Mouse (Mus musculus): Measurements from ENCODE around the gene Krtap4-9.
"Not testable (repeated sequence)": the region's sequence is repeated elsewhere in the genome, so short reads cannot be mapped to it uniquely, and the experiment has no call there.

The Krtap4-9 gene

GRCm38 (mm10) chr11:99784900-99785299 lies at the start of gene Krtap4-9:
Krtap4-9 (plus strand) TSS chr11:99785200.
- DNase-seq (ENCODE audit: low spot score in 2 of 2) = not testable (repeated sequence)

DNA sequence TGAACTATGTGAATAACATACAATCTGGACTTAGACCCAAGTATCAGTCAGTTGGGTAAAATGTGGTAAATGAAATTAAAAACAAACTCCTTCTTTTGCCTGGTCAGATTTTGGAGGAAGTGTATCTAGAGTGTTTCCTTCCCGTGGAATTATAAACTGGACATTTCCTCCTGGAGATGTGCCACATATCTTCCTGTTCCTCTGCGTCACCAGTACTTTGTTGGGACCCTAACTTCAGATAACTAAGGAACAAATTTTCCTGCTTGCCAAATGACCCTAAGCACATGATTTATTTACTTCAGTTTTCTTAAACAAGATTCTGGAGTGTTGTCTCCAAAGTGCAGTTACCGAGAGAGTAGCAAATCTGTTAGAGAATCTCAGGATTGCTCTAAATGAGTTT lies 41.0 kb upstream of the Krtap4-9 start:
- DNase-seq (ENCODE audit: low spot score in 2 of 2) = no peak

DNA sequence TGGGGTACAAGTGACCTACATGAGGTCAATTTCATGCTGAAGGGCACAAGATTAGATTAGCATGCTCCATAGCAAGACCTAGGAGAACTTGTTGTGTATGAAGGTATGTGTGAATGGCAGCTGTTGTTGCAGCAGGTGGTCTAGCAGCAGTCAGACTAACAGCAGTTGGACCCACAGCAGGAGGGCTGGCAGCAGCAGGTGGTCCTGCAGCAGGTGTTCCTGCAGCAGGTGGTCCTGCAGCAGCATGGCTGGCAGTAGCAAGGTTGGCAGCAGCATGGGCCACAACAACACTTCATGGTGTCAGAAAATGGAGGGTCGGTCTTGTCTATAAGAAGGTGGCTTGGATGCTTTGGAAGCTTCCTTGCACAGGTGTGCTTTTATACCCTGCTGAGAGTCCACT lies 26.1 kb upstream of the Krtap4-9 start:
- DNase-seq (ENCODE audit: low spot score in 2 of 2) = no peak

GRCm38 (mm10) chr11:99768410-99768809 lies 16.6 kb upstream of the Krtap4-9 start:
- DNase-seq (ENCODE audit: low spot score in 2 of 2) = no peak

DNA sequence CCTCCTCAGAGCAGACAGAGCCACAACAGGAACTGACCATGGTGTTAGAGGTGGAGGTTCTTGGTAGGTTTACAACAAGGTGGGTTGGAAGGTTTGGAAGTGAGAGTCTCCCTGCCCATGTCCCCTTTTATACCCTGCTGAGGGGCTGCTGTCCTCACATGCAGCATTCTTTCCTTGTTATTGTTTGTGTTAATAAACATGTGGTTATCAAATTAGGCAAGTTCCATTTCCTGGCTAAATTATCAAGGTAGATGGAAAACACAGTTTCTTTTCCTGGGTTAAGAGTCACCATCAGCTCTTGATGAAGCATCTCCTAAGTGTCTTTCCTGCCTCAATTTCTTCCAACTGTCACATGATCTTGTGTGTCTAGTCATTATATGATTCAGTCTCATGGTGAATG lies 12.2 kb upstream of the Krtap4-9 start, which contains the start of gene Gm11595:
Gene Gm11595 (minus strand): TSS at position 101 of the 400 bp plus-strand sequence.
- not testable (repeated sequence) for DNase-seq (ENCODE audit: low spot score in 2 of 2)

DNA sequence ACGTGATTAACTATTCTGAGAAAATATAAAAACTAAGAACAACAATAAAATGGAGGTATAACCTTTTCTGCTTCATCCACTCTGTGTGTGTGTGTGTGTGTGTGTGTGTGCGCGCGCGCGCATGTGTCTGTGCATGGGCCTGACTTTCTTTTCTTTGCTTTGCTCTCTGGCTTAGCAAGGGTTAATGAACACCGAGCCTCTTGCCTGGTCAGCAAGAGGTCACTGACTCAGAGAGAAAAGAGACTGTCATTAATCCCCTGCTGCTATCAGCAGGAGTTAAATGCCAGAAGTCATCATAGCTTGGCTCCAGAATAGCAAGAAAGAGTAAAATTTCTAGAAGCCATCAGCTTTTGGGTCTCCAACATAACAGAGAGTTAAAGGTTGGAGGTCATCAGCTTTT lies 6.6 kb upstream of the Krtap4-9 start:
- no peak for DNase-seq (ENCODE audit: low spot score in 2 of 2)

- DNase-seq (ENCODE audit: low spot score in 2 of 2) = no peak
Measured at GRCm38 (mm10) chr11:99780604-99781003, 4.4 kb upstream of the Krtap4-9 start, which contains the start of gene Krtap4-8. Krtap4-8 (minus strand) TSS chr11:99780704.

DNA sequence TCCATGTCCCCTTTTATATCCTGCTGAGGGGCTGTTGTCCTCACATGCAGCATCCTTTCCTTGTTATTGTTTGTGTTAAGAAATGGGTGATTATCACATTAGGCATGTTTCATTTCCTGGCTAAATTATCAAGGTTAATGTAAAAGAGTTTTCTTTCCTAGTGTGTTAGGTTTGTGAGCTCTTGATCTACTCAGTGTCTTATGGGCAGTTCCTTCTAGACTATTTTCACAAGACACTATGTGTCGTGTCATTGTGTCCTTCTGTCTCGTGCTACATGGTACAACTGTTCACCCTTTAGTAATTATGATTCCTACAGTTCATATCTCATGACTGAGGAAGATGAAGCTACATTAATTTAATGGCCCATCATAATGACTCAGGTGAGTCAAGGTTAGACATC lies 8.4 kb downstream of the Krtap4-9 start, which contains the start of gene Gm11596:
Gene Gm11596 (minus strand): TSS at position 101 of the 400 bp plus-strand sequence.
- no peak for DNase-seq (ENCODE audit: low spot score in 2 of 2)

- not testable (repeated sequence) for DNase-seq (ENCODE audit: low spot score in 2 of 2)
Measured at GRCm38 (mm10) chr11:99798832-99799231, 13.8 kb downstream of the Krtap4-9 start, which contains the start of gene Gm11569. Gm11569 (minus strand) TSS chr11:99798932.

DNA sequence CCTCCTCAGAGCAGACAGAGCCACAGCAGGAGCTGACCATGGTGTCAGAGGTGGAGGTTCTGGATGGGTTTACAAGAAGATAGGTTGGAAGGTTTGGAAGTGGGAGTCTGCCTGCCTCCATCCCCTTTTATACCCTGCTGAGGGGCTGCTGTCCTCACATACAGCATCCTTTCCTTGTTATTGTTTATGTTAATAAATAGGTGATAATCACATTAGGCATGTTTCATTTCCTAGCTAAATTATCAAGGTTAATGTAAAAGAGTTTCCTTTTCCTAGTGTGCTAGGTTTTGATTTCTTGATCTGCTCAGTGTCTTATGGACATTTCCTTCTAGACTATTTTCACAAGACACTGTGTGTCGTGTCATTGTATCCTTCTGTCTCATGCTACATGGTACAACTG lies 19.3 kb downstream of the Krtap4-9 start, which contains the start of gene Gm11554:
Gene Gm11554 (minus strand): TSS at position 101 of the 400 bp plus-strand sequence.
- DNase-seq (ENCODE audit: low spot score in 2 of 2) = not testable (repeated sequence)

- DNase-seq (ENCODE audit: low spot score in 2 of 2) = not testable (repeated sequence)
Measured at GRCm38 (mm10) chr11:99809792-99810191, 24.8 kb downstream of the Krtap4-9 start, which contains the start of gene Krtap4-13. Krtap4-13 (minus strand) TSS chr11:99809892.

- not testable (repeated sequence) for DNase-seq (ENCODE audit: low spot score in 2 of 2)
Measured at GRCm38 (mm10) chr11:99815566-99815965, 30.6 kb downstream of the Krtap4-9 start, which contains the start of gene Gm11564. Gm11564 (minus strand) TSS chr11:99815666.
